Mouse (Mus musculus): ENCODE measurements around the gene Snrnp35.

- TF ChIP-seq EP300 (IDR thresholded peaks at IDR 0.05) = no peak
- no peak for TF ChIP-seq CTCF (IDR thresholded peaks at IDR 0.05)
Observed at GRCm38 (mm10) chr5:124453339-124454081, 29.4 kb upstream of the Snrnp35 start.
